Mouse (Mus musculus) G1E (cell line): ENCODE results near the gene Tdo2. TPM values are rescaled to one million over a fixed set of nuclear protein-coding genes. Genes with fewer than 3 reads are reported as not detected.

Source experiments
- ATAC-seq: 2 replicates; pipeline ENCODE4 v1.8.0; 2016; ENCODE audit warnings: mild to moderate bottlenecking; ENCODE audit not compliant: insufficient number of reproducible peaks, poor library complexity, low FRiP score, severe bottlenecking; ENCODE audit errors: extremely low read depth
- DNase-seq: peaks from one replicate; pipeline ENCODE4 v3.0.0; 2012; ENCODE audit warnings: low spot score
- H3K27me3 ChIP-seq: 2 replicates; pipeline ENCODE4 v1.6.1; 2012; ENCODE audit warnings: mild to moderate bottlenecking, low read length, inconsistent platforms; ENCODE audit not compliant: insufficient read depth
- H3K36me3 ChIP-seq: replicated peaks from 2 replicates; pipeline ENCODE3; 2012; ENCODE audit warnings: mild to moderate bottlenecking, inconsistent platforms
- H3K4me1 ChIP-seq: 2 replicates; pipeline ENCODE4 v1.6.1; 2012; ENCODE audit warnings: low read depth, low read length, inconsistent platforms, mixed read lengths; ENCODE audit not compliant: insufficient read depth
- H3K4me3 ChIP-seq: 2 replicates; pipeline ENCODE4 v1.5.1; 2012; ENCODE audit warnings: low read depth, mild to moderate bottlenecking, inconsistent platforms, low read length, moderate library complexity, mixed read lengths
- H3K9me3 ChIP-seq: replicated peaks from 2 replicates; pipeline ENCODE4 v1.6.1; 2012; ENCODE audit warnings: inconsistent platforms
- CTCF ChIP-seq: IDR thresholded peaks from 2 replicates; pipeline ENCODE4 v1.5.1; 2012; ENCODE audit warnings: low read depth, low read length, inconsistent platforms, mixed read lengths
- GATA1 ChIP-seq: IDR thresholded peaks from 2 replicates; pipeline ENCODE4 v1.6.1; 2012; ENCODE audit warnings: borderline replicate concordance, low read length, inconsistent platforms, mixed read lengths
- GATA2 ChIP-seq: IDR thresholded peaks from 2 replicates; pipeline ENCODE4 v1.6.1; 2012; ENCODE audit warnings: low read depth, low read length, inconsistent platforms, borderline replicate concordance
- POLR2AphosphoS5 ChIP-seq: IDR thresholded peaks from 2 replicates; pipeline ENCODE4 v1.6.1; 2012; ENCODE audit warnings: low read depth, low read length, inconsistent platforms; ENCODE audit not compliant: insufficient replicate concordance
- TAL1 ChIP-seq: conservative IDR thresholded peaks from 2 replicates; pipeline ENCODE4 v1.6.1; 2012; ENCODE audit warnings: low read depth, low read length, inconsistent platforms, mixed read lengths
- polyA plus RNA-seq: library from polyadenylated mRNA; stranded (reverse); fragments of >175 nt; gene quantifications from 2 replicates; pipeline ENCODE4 v1.2.3, GENCODE M21; 2012
- total RNA-seq, 2 experiments: library from RNA; stranded (forward) in 1 of 2; stranded (reverse) in 1 of 2; fragments of 200-1000 nt in 1 of 2; fragments of >200 nt in 1 of 2; fragmentation: Nextera tagmentation in 1 of 2; gene quantifications; 2 replicates each; pipeline ENCODE4 v1.2.3; 2014 to 2017

Tdo2 gene
- total and polyA plus RNA-seq, 3 experiments = not detected

DNA sequence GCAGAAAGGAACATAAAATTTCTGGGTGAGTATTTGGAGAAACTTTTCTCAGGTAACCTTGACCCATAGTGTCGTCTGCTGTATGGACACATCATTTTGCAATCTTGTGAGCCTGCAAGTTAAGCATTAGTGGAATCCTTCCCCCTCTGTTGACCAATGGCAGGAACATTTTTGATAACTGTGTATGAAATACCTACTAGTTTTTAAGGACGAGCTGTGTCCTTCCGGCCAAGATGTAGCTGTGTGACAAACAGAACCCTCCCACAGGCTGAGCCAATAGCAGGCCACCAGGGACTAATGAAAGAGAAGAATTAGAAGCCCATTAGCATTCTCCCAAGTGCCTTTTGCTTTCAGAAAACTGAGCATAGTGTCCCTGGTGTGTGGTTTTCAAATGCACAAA lies 14.5 kb upstream of the Tdo2 start:
- Histone ChIP-seq H3K9me3 (no peaks in the 10 kb centered on the region), H3K36me3 (no peaks in the 10 kb centered on the region), H3K4me1 (no peaks in the 10 kb centered on the region), H3K27me3 (no peaks in the 10 kb centered on the region), H3K4me3 (no peak overlapping the region)
- no peak for ATAC-seq
- TF ChIP-seq GATA1 (no peak), GATA2 (no peak), POLR2AphosphoS5 (no peak), TAL1 (no peak)
- DNase-seq = no peak

GRCm38 (mm10) chr3:81989692-81990141 lies 13.7 kb upstream of the Tdo2 start:
- H3K4me3 ChIP-seq = no peak overlapping the region
- ATAC-seq (no peak), DNase-seq (no peak)
- TF ChIP-seq POLR2AphosphoS5 = no peak
- no peak for TF ChIP-seq GATA2
- H3K36me3 ChIP-seq = no peaks in the 10 kb centered on the region
- no peaks in the 10 kb centered on the region for H3K27me3 ChIP-seq
- H3K4me1 ChIP-seq = no peaks in the 10 kb centered on the region
- H3K9me3 ChIP-seq = no peaks in the 10 kb centered on the region

GRCm38 (mm10) chr3:81987628-81988027 lies 11.6 kb upstream of the Tdo2 start:
- TF ChIP-seq GATA2 (no peak), GATA1 (no peak), CTCF (no peak), POLR2AphosphoS5 (no peak), TAL1 (no peak)

GRCm38 (mm10) chr3:81986103-81986502 lies 10.1 kb upstream of the Tdo2 start:
- no peak for DNase-seq
- no peaks in the 10 kb centered on the region for H3K36me3 ChIP-seq
- no peak overlapping the region for H3K4me3 ChIP-seq
- no peaks in the 10 kb centered on the region for H3K9me3 ChIP-seq
- no peak for ATAC-seq
- no peaks in the 10 kb centered on the region for H3K27me3 ChIP-seq
- no peaks in the 10 kb centered on the region for H3K4me1 ChIP-seq
- no peak for TF ChIP-seq POLR2AphosphoS5
- TF ChIP-seq TAL1 = no peak
- TF ChIP-seq CTCF = no peak
- TF ChIP-seq GATA2 = no peak
- TF ChIP-seq GATA1 = no peak

More at GRCm38 (mm10) chr3:81987628-81988027, 11.6 kb upstream of the Tdo2 start:
- Histone ChIP-seq H3K27me3 (no peaks in the 10 kb centered on the region), H3K9me3 (no peaks in the 10 kb centered on the region), H3K4me3 (no peak overlapping the region), H3K36me3 (no peaks in the 10 kb centered on the region), H3K4me1 (no peaks in the 10 kb centered on the region)
- DNase-seq (no peak), ATAC-seq (no peak)

DNA sequence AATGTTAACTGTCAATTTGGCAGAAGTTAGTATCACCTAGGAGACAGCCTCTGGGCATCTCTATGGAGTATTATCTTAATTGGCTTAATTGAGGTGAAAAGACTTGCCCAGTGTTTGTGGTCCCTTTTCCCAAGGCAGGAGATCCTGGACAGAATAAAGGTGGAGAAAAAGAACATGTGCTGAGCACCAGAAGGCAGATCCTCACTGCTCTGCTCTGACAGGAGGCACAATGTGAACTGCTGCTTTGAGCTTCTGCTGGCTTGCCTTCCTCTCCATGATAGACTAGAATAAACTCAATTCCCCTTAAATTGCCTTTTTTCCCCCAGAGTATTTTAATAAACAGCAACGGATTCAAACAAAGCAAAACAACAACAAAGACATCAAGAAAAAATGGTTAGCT lies 9.1 kb upstream of the Tdo2 start:
- no peak for TF ChIP-seq TAL1
- no peak for TF ChIP-seq POLR2AphosphoS5
- no peak for TF ChIP-seq GATA1
- TF ChIP-seq CTCF = no peak
- TF ChIP-seq GATA2 = no peak
- no peak overlapping the region for H3K4me3 ChIP-seq
- DNase-seq = no peak
- ATAC-seq = no peak
- no peaks in the 10 kb centered on the region for H3K27me3 ChIP-seq
- H3K4me1 ChIP-seq = no peaks in the 10 kb centered on the region
- no peaks in the 10 kb centered on the region for H3K9me3 ChIP-seq
- H3K36me3 ChIP-seq = no peaks in the 10 kb centered on the region

DNA sequence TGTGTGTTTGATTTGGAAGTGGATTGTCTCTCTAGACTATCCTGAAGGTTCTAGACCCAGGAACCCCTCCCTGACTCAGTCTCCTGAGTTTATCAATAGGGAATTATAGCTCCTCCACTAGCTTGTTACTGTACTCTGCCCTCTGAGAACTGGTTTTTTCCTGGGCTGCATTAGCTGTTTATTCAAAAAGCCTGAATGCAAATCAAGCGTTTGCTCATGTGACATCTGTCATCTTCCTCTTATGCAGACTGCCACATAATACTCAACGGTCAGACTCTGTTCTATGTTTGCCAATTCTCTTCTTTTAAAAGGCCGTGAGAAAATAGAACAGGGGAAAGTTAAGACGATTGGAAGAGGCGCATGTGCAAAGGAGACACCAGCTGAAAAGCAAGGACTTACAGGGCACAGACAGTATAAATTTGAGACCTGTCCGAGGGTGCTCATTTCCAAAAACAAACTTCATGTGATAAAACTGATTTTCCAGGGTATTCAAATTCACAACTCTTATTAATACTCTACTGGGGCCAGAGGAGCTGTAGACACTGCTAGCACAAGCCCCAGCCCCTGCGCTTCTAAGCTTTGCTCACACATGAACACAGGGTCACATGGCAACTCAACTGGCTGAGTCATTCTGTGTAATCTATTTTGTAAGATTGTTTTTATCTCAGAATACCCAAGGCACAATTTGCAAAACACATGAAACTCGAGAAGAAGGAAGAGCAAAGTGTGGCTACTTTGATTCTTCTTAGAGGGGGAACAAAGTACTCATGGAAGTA lies 7.3 kb upstream of the Tdo2 start:
- no peak overlapping the region for H3K4me3 ChIP-seq
- no peak for ATAC-seq
- DNase-seq = no peak
- TF ChIP-seq GATA2 (no peak), POLR2AphosphoS5 (no peak), GATA1 (no peak), CTCF (no peak), TAL1 (no peak)
- H3K36me3 ChIP-seq = no peaks in the 10 kb centered on the region
- H3K27me3 ChIP-seq = no peaks in the 10 kb centered on the region
- no peaks in the 10 kb centered on the region for H3K4me1 ChIP-seq
- no peaks in the 10 kb centered on the region for H3K9me3 ChIP-seq
